Mouse (Mus musculus) neural tube, embryonic 14.5 days (tissue): Measurements from ENCODE around the gene Mgmt. TPM values are rescaled to one million over a fixed set of nuclear protein-coding genes. Genes with fewer than 3 reads are reported as not detected.

Experiments
- ATAC-seq: fragments of 200-750 bp; cut with Nextera tagmentation; 2 replicates; pipeline ENCODE4 v1.8.0; 2017; ENCODE audit warnings: low read depth, mild to moderate bottlenecking, moderate TSS enrichment, moderate library complexity
- H3K27ac ChIP-seq: fragments of 300-500 bp; sonication (generic); 2 replicates; pipeline ENCODE4 v1.5.1; 2014; ENCODE audit warnings: low read depth, mild to moderate bottlenecking, control low read depth, low read length, moderate library complexity, mixed read lengths
- H3K27me3 ChIP-seq: fragments of 300-500 bp; sonication (generic); 2 replicates; pipeline ENCODE4 v1.6.1; 2014; ENCODE audit warnings: low read length; ENCODE audit not compliant: control insufficient read depth, insufficient read depth
- H3K36me3 ChIP-seq: fragments of 300-500 bp; sonication (generic); 2 replicates; pipeline ENCODE4 v1.6.1; 2014; ENCODE audit warnings: low read length, mixed read lengths; ENCODE audit not compliant: control insufficient read depth, insufficient read depth
- H3K4me1 ChIP-seq: fragments of 300-500 bp; sonication (generic); 2 replicates; pipeline ENCODE4 v1.6.1; 2014; ENCODE audit warnings: low read length; ENCODE audit not compliant: control insufficient read depth, insufficient read depth
- H3K4me2 ChIP-seq: fragments of 300-500 bp; sonication (generic); 2 replicates; pipeline ENCODE4 v1.6.1; 2014; ENCODE audit warnings: mild to moderate bottlenecking, low read depth, low read length, control low read depth
- H3K4me3 ChIP-seq: fragments of 300-500 bp; sonication (generic); 2 replicates; pipeline ENCODE4 v1.5.1; 2014; ENCODE audit warnings: low read depth, low read length, control low read depth, mixed read lengths
- H3K9ac ChIP-seq: fragments of 300-500 bp; sonication (generic); replicated peaks from 2 replicates; pipeline ENCODE4 v1.6.1; 2014; ENCODE audit warnings: low read depth, mild to moderate bottlenecking, control low read depth, low read length, mixed read lengths
- H3K9me3 ChIP-seq: fragments of 300-500 bp; sonication (generic); 2 replicates; pipeline ENCODE4 v1.6.1; 2016; ENCODE audit warnings: low read length; ENCODE audit not compliant: control insufficient read depth
- WGBS: fragments of 180-500 bp; shearing (Covaris S2); extraction: QIAGEN DNeasy Blood & Tissue Kit; methylation state at CpG from one replicate; pipeline ENCODE4 v1.1.7; 2014; 5-methylcytosine and 5-hydroxymethylcytosine counted together
- polyA plus RNA-seq: library from polyadenylated mRNA; unstranded; fragments of >200 nt; fragmentation: Nextera tagmentation; extraction: Ambion mirVana; gene quantifications from 2 replicates; pipeline ENCODE4 v1.2.1, GENCODE M21; 2014

Gene Mgmt
- polyA plus RNA-seq, 1 experiment from 2014 or later = 0.90 TPM

GRCm38 (mm10) chr7:137038946-137039320 lies 144.5 kb downstream of the Mgmt start:
- Histone ChIP-seq H3K4me2 (no peak overlapping the region), H3K27ac (no peak overlapping the region), H3K4me1 (peaks cover 9% of the 10 kb centered on the region), H3K9ac (no peak overlapping the region), H3K36me3 (no peaks in the 10 kb centered on the region), H3K4me3 (no peak overlapping the region), H3K9me3 (no peaks in the 10 kb centered on the region), H3K27me3 (no peaks in the 10 kb centered on the region)
- ATAC-seq = no peak
- 39% methylated on average over 7 of the region's 7 CpGs for WGBS

GRCm38 (mm10) chr7:137040646-137041045 lies 146.2 kb downstream of the Mgmt start:
- no peak overlapping the region for H3K27ac ChIP-seq
- no peaks in the 10 kb centered on the region for H3K27me3 ChIP-seq
- H3K4me2 ChIP-seq = no peak overlapping the region
- no peak overlapping the region for H3K4me3 ChIP-seq
- WGBS = 9% methylated on average over 8 of the region's 8 CpGs
- H3K9me3 ChIP-seq = no peaks in the 10 kb centered on the region
- peaks cover 9% of the 10 kb centered on the region for H3K4me1 ChIP-seq
- ATAC-seq = no peak
- H3K9ac ChIP-seq = no peak overlapping the region
- H3K36me3 ChIP-seq = no peaks in the 10 kb centered on the region

- H3K4me1 ChIP-seq = no peaks in the 10 kb centered on the region
- WGBS = 90% methylated on average over 4 of the region's 4 CpGs
- no peak overlapping the region for H3K4me3 ChIP-seq
- no peaks in the 10 kb centered on the region for H3K36me3 ChIP-seq
- ATAC-seq = no peak
- H3K27ac ChIP-seq = no peak overlapping the region
- no peak overlapping the region for H3K4me2 ChIP-seq
- no peaks in the 10 kb centered on the region for H3K9me3 ChIP-seq
- no peaks in the 10 kb centered on the region for H3K27me3 ChIP-seq
- H3K9ac ChIP-seq = no peak overlapping the region
Observed at GRCm38 (mm10) chr7:137046891-137047290, 152.5 kb downstream of the Mgmt start.

GRCm38 (mm10) chr7:137048086-137048922 lies 153.9 kb downstream of the Mgmt start:
- Histone ChIP-seq H3K9me3 (no peaks in the 10 kb centered on the region), H3K27ac (no peak overlapping the region), H3K4me2 (no peak overlapping the region), H3K36me3 (no peaks in the 10 kb centered on the region), H3K9ac (no peak overlapping the region), H3K4me1 (no peaks in the 10 kb centered on the region), H3K4me3 (no peak overlapping the region), H3K27me3 (no peaks in the 10 kb centered on the region)
- no peak for ATAC-seq
- WGBS = 56% methylated on average over 8 of the region's 8 CpGs

- no peak overlapping the region for H3K27ac ChIP-seq
- no peak overlapping the region for H3K4me2 ChIP-seq
- H3K27me3 ChIP-seq = no peaks in the 10 kb centered on the region
- 80% methylated on average over 5 of the region's 5 CpGs for WGBS
- no peak overlapping the region for H3K9ac ChIP-seq
- ATAC-seq = no peak
- H3K4me1 ChIP-seq = no peaks in the 10 kb centered on the region
- no peaks in the 10 kb centered on the region for H3K36me3 ChIP-seq
- H3K9me3 ChIP-seq = no peaks in the 10 kb centered on the region
- no peak overlapping the region for H3K4me3 ChIP-seq
Observed at GRCm38 (mm10) chr7:137054343-137054742, 159.9 kb downstream of the Mgmt start.

GRCm38 (mm10) chr7:137056126-137056525 lies 161.7 kb downstream of the Mgmt start:
- WGBS = 50% methylated on average over 5 of the region's 5 CpGs
- no peaks in the 10 kb centered on the region for H3K27me3 ChIP-seq

GRCm38 (mm10) chr7:137060488-137060887 lies 166.1 kb downstream of the Mgmt start:
- 35% methylated on average over 3 of the region's 3 CpGs for WGBS
- Histone ChIP-seq H3K9ac (no peak overlapping the region), H3K4me1 (peaks cover 4% of the 10 kb centered on the region; the same call in 1 of the 2 replicates), H3K9me3 (no peaks in the 10 kb centered on the region), H3K27me3 (no peaks in the 10 kb centered on the region), H3K4me2 (no peak overlapping the region), H3K27ac (no peak overlapping the region), H3K4me3 (no peak overlapping the region), H3K36me3 (no peaks in the 10 kb centered on the region)
- no peak for ATAC-seq

More at GRCm38 (mm10) chr7:137056126-137056525, 161.7 kb downstream of the Mgmt start:
- Histone ChIP-seq H3K9ac (no peak overlapping the region), H3K36me3 (no peaks in the 10 kb centered on the region), H3K4me1 (no peaks in the 10 kb centered on the region), H3K27ac (no peak overlapping the region), H3K4me2 (no peak overlapping the region), H3K4me3 (no peak overlapping the region), H3K9me3 (no peaks in the 10 kb centered on the region)
- ATAC-seq = no peak

- Histone ChIP-seq H3K36me3 (no peaks in the 10 kb centered on the region), H3K27ac (no peak overlapping the region), H3K9me3 (no peaks in the 10 kb centered on the region), H3K4me3 (no peak overlapping the region), H3K27me3 (no peaks in the 10 kb centered on the region), H3K4me1 (peaks cover 4% of the 10 kb centered on the region; the same call in 1 of the 2 replicates), H3K9ac (no peak overlapping the region), H3K4me2 (no peak overlapping the region)
- ATAC-seq = no peak
- 96% methylated on average over 6 of the region's 6 CpGs for WGBS
Observed at GRCm38 (mm10) chr7:137061109-137061508, 166.7 kb downstream of the Mgmt start.

GRCm38 (mm10) chr7:137064255-137064654 lies 169.8 kb downstream of the Mgmt start:
- Histone ChIP-seq H3K4me3 (no peak overlapping the region), H3K36me3 (no peaks in the 10 kb centered on the region), H3K4me2 (no peak overlapping the region), H3K27ac (peak overlapping the region; percentile 8; the same call in 1 of the 2 replicates), H3K27me3 (no peaks in the 10 kb centered on the region), H3K4me1 (peaks cover 4% of the 10 kb centered on the region; the same call in 1 of the 2 replicates), H3K9me3 (no peaks in the 10 kb centered on the region), H3K9ac (no peak overlapping the region)
- WGBS = 26% methylated on average over 9 of the region's 9 CpGs
- ATAC-seq = peak; percentile 51; the same call in 1 of the 2 replicates
